Mouse (Mus musculus) cerebellum, postnatal 10 days (tissue): ENCODE data around the gene Mfap4.

Experiments used
- DNase-seq, 2 experiments: peaks; one replicate each; pipeline ENCODE4 v3.0.0; 2021; ENCODE audit warnings: mixed read lengths in 2 of 2

Gene Mfap4

GRCm38 (mm10) chr11:61483226-61483845, 1.9 kb upstream of the Mfap4 start:
- peak; percentile 28 to 38 for DNase-seq

DNA sequence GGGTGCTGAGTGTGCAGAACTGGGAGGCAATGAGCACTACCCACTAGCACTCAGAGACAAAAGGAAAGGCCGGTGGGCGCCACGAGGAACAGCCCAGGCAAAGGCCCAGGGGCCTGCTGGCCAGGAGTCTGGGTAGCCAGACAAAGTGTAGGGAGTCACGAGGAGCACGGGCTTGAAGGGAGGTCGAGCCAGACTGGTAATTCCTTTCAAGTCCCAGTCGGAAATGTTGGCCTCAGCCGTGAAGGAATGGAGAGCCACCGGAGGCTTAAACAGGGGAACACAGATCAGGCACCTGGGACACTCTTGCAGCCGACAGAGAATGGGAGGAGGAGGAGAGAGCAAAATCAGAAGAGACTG, 997 bp upstream of the Mfap4 start:
- DNase-seq: peak in 1 of 2 experiments; percentile 70

- peak; percentile 57 to 59 for DNase-seq
Measured at GRCm38 (mm10) chr11:61485541-61486457, 568 bp downstream of the Mfap4 start.

DNA sequence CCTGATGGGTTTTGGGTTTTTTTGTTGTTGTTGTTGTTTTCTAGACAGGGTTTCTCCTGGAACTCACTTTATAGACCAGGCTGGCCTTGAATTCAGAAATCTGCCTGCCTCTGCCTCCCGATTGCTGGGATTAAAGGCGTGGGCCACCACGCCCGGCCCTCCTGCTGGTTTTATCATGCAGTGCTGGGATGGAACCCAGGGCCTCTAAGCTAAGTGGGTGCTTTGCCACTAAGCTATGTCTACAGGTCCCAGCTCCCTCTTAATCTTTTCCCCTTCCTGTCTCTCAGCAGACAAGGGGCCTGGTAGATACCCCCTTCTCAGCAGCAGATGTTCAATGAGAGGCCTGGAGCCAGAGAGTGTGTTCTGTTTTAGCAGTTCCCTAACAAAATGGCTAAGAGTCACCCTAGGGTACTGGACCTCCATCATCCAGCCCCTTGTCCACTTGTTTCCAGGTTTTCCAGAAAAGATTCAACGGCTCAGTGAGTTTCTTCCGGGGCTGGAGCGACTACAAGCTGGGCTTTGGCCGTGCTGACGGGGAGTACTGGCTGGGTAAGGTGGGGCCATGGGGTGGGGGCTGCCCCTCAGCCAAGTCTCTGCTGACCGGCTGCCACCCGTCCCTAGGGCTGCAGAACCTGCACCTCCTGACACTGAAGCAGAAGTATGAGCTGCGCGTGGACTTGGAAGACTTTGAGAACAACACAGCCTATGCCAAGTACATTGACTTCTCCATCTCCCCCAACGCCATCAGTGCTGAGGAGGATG, 1.4 kb downstream of the Mfap4 start:
- DNase-seq: peak; percentile 57 to 77

- peak; percentile 84 to 89 for DNase-seq
Measured at GRCm38 (mm10) chr11:61487401-61487800, 2.2 kb downstream of the Mfap4 start.

DNA sequence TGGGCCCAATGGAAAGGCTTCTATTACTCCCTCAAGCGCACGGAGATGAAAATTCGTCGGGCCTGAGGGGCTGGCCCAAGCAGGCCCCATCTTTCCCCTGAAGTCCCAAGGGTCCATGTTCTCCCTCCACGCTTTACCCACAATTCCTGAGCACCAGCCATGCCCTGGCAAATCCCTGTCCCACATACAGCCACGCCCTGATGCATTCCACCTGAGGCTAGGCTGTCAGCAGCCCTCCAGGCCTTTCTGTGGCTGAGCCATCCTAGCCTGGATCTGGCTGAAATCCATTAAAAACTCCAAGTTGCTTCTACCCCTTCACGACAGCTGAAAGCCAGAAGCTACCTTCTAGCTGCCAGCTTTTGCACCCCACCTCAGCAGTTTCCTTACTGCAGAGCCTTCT, 2.7 kb downstream of the Mfap4 start:
- DNase-seq: peak; percentile 32 to 41

DNA sequence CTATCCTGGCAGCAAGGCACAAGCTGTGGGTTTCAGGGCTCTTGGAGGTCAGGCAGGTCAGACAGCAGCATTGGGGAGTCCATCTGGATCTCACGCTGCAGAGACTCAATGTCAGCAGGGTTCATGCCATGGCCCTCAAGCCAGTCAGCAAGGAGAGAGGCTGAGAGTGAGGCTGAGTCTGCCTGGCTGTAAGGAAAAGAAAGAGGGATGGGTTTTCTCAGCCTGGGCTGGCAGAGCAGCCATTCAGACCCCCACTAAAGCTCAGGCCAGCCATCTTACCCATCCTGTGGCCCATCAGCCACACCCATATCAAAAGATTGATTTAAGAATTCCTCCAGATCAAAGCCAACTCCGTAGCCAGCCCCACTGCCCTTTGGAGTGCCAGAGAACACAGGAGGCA, 3.9 kb downstream of the Mfap4 start:
- DNase-seq: peak; percentile 22 to 36

DNA sequence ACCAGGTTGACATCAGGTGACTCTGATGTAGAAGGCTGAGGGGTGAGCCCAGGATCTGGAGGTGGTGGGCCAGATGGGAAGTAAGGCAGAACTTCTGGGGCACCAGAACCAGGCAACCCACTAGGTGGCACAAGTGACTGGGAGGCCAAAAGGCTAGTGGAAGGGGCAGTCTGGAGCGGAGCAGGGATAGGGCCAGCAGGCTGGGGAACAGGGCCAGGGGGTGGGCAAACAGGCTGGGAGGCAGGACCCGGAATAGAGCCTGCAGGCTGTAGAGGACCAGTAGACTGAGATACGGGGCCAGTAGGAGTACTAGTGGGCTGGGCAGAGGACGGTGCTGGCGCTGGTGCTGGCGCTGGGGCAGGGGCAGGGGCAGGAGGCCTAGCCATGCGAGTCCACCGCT, 4.6 kb downstream of the Mfap4 start:
- DNase-seq: peak; percentile 61 to 74

DNA sequence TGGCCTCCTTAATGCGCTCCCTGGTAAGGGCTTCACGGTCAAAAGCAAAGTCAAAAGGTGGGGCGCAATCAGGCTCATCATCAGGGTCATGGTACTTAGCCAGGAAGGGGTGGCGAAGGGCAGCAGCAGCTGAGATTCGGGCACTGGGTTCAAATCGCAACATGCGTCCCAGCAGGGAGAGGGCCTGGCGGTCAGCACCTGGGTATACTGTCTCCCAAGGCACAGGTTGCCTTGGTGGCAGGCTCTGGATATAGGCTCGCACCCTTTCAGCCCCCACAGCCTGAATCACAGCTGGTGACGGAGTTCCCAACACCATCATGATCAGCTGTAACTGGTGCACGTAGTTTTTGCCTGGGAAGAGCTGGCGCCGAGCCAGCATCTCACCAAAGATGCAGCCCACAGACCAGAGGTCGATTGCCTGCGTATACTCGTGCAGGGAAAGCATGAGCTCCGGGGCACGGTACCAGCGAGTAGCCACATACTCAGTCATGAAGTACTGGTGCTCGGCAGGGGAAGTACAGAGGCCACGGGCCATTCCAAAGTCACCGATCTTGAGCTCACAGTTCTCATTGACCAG, 5.8 kb downstream of the Mfap4 start:
- peak; percentile 45 to 52 for DNase-seq

DNA sequence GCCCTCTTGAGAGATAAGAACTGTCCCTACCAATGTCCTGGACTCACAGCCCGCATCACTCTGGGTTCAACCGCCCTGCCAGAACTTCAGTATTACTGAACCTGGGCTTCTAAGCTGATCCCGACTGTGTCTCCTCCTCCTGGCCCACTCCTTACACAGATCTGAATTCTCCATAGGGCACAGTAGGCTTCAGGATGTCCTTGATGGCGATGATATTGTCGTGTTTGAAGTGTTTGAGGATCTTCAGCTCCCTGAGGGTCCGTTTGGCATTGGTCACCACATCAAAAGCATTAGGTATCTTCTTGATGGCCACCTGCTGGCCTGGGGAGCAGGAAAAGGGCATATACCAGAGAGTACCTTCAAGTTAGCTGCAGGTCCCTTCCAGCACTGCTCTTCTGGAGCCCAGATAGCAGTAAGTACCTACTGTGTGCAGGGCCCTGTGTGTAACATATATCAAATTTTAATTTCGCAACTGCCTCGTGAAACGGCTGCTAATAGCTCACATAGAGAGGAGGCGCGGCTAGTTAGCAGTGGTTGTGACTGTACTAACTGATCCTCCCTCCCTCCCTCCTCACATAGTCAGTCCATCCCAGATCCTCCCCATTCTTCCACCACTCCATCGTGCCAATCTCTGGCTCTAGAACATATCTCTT, 7.6 kb downstream of the Mfap4 start:
- DNase-seq: peak; percentile 25 to 26

DNA sequence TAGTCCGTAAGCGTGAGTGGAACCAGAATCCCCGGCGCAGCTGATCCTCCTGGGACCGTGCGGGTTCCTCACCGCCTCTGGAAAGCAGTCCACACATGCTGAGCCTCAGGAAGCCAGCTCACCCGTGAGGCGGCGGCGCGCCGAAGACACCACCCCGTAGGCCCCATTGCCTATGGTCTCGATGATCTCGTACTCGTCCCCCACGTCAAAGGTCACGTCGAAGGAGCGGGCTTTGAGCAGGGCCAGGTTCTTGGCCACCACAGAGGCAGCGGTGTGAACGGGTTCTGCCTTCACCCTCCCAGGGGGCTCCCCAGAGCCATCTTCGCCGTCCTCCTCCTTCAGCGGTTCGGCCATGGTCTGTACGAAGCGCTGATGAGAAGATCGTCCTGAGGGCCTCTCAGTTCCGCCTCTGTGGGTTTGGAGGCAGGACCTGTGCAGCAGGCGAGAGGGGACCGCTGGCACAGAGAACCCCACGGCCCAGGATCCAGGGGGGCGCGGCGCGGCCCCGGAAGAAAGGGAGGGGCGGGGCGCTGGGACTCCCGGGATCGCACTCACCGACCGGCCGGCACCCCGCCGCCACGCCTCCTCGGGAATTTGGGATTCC, 8.4 kb downstream of the Mfap4 start:
- peak; percentile 64 to 67 for DNase-seq

GRCm38 (mm10) chr11:61494129-61494997, 9.1 kb downstream of the Mfap4 start, which contains the start of gene Mapk7:
Gene Mapk7 (minus strand): TSS chr11:61494406.
- peak; percentile 99 for DNase-seq

GRCm38 (mm10) chr11:61495528-61495927, 10.3 kb downstream of the Mfap4 start:
- no peak for DNase-seq

DNA sequence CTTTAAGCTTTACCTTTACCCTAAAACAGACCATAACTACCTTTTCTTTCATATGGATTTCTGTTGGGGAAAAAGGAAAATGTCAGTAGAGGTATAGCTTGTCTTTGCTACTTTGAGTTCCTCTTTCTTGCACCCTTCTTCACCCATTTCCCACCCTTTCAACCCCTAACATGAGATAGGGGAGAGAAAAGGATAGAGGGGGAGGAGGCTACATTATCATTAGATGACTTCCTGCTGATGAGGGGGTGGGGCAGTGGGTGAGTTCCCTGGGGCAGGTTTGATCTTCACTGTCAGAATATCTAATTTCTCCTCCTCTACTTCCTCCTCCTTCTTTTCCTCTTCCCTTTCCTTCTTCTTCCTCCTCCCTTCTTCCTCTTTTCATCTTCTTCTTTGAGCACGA, 12.3 kb downstream of the Mfap4 start:
- no peak for DNase-seq

- DNase-seq: no peak
Measured at GRCm38 (mm10) chr11:61498736-61499504, 13.7 kb downstream of the Mfap4 start.

DNA sequence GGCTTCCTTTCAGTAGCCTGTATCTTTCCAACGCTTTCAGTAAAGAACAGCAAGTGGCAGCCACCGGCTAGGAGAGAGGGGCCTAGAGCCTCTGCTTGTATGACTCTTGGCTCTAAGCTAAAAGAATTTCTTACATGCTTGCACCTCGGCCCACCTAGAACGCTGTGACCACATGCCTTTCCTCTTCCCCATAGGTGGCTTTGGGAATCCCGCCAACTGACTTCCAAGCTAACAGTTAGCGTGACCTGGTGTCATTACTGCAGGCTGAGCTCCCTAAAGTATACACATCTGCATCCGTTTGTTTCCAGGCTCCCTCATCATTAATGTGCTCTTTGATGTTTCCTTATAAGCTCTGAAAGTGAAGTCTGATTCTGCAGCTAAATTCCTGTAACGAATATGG, 18.7 kb downstream of the Mfap4 start:
- DNase-seq: peak; percentile 58 to 66

DNA sequence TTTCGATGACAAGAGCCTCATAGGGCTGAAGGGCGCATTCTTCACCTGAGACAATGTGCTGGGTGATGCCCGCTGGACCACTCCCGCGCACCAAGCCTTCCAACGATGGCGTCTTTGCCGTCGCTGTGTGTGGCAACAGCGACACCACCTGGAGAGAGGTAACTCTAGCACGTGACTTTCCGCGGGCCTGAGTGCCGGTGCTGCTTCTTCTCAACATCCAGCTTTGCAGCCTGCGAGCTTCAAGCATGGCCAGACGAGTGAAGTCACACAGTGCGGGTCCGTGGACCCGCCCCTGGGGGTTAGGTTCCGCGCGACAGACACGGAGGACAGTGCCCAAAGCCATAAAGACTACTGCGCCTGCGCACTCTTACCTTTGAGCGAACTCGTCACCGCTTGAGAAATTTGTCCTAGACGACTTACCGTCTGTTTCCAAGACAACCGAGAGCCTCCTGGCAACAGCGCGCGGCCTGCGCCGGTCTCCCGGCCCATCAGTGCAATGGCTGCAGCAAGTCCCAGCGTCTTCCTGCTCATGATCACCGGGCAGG, 19.6 kb downstream of the Mfap4 start, which contains the start of gene B9d1:
TSS of gene B9d1 (plus strand) at position 432 of the 545 bp plus-strand sequence.
- peak; percentile 98 to 99 for DNase-seq

DNA sequence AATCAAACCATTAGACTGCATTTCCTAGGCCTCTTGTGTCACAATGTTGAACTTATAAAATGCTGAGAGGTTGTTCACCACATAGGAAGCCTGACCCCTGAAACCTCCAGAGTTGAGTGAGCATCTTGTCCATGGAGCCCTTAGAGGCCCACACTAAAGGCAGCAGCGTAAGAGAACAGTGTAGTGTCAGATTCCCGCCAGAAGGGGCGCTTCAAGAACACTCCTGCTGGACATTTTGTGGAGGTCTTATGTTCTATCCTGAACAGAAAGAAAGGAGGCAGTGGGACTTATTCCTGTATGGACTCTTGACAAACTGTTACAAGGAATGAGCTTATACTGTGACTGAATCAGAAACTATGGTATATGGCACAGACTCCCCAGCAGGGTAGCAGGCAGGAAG, 29.7 kb downstream of the Mfap4 start:
- peak; percentile 70 to 72 for DNase-seq

GRCm38 (mm10) chr11:61517971-61518370, 32.7 kb downstream of the Mfap4 start:
- DNase-seq: no peak

GRCm38 (mm10) chr11:61518871-61519270, 33.6 kb downstream of the Mfap4 start:
- no peak for DNase-seq
